Mouse (Mus musculus): ENCODE data around the gene Myrfl.

DNA sequence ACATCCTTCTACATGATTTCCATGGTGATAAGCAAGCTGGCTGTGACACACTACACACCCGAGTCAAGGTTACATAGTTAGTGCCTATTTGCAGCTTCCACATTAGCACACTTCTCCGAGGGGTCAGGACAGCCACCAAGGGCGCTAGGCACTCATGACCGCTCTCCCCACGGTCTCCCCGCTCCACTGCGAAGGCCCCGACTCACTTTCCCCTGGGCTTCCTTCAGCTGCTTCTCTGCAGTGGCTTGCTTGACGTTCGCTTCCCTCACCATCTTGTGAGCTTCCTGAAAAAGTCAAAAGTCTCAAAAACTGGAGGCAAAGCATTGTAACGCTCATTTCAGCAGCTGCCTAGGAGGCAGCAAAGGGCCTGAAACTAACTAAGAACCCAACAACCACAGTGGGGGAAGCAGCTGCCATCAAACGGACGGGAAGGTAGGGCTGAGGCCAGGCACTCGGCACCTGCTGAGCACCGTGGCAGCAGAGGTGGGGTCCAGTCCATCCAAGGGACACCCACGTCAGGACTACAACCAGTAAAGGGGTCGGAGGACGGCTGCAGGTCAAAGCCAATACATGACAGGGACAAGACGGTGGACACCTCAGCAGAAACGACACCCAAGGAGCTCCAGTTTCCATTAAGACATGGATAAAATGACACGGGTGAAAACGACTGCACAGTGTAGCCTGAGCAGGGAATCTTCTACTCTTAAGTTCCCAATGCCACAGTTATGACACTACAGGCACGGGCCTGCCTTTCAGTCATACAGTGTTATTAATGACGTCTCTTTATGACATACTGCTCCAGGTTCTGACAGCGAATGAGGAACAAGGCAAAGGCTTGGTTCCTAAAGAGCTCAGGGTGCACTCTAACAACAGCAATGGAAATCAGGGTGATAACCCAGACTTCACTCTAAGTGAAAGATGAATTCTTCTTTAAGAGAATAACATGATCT, 22.9 kb upstream of the Myrfl start:
- TF ChIP-seq GATA1 (IDR thresholded peaks at IDR 0.05; ENCODE audit: low read length) (no peak), TAL1 (IDR thresholded peaks at IDR 0.05; ENCODE audit: low read length) (no peak)
